Mouse (Mus musculus) 3134 (cell line): ENCODE data around the gene Usp17lc.
"Not testable (repeated sequence)": the region's sequence is repeated elsewhere in the genome, so short reads cannot be mapped to it uniquely, and the experiment has no call there.

Experiments used
- DNase-seq: peaks from one replicate; pipeline ENCODE4 v3.0.0-alpha.2; 2011; ENCODE audit warnings: low spot score; ENCODE audit not compliant: insufficient read length; ENCODE audit errors: extremely low read depth

Gene Usp17lc

GRCm38 (mm10) chr7:103414772-103415171, at the start of gene Usp17lc:
TSS of gene Usp17lc (plus strand) at chr7:103415072.
- not testable (repeated sequence) for DNase-seq

GRCm38 (mm10) chr7:103386077-103386476, 28.8 kb upstream of the Usp17lc start, which contains the start of gene Olfr603:
TSS of gene Olfr603 (minus strand) at chr7:103386177.
- DNase-seq, result no peak

GRCm38 (mm10) chr7:103397758-103398157, 17.1 kb upstream of the Usp17lc start:
- DNase-seq, result no peak

DNA sequence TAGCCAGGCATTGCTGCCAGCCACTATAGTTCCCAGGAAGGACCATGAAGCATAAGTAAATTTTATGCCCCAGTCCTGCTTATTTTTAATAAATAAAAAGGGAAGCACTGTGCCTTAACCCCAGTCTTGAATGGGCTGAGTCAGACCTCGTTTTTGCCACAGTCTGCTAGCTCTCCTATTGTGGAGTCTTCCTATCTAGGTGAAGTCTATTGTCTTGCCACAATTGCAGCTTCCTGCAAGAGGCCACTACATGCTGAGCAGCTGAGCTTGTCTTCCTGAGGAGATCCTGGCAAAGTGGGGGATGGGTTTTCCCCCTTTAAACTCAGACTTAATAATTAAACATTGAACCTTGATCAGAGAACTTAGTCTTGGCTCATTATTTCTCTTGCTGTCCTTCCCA, 15.9 kb upstream of the Usp17lc start:
- no peak for DNase-seq

DNA sequence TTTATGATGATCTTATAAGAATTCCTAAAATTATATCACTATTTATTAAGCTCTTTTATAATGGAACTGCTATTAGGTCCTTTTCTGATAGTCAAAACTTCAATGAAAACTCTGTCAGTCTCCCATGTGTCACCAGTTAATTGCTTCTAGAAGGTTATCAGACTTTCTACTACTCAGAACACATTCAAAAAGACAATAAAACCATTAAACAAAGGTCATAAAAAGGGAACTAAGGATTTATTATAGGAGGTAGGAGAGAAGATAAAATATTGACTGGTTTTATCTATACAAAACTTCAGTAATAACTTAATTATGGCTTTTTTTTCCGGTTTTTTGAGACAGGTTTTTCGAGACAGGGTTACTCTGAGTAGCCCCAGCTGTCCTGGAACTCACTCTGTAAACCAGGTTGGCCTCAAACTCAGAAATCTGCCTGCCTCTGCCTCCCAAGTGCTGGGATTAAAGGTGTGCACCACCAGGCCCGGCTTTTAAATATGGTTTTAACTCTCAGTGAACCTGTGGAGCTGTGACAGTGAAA, 8.3 kb upstream of the Usp17lc start:
- DNase-seq, result not testable (repeated sequence)

GRCm38 (mm10) chr7:103445339-103445738, 30.5 kb downstream of the Usp17lc start, which contains the start of gene Olfr605:
TSS of gene Olfr605 (minus strand) at chr7:103445439.
- DNase-seq, result no peak

DNA sequence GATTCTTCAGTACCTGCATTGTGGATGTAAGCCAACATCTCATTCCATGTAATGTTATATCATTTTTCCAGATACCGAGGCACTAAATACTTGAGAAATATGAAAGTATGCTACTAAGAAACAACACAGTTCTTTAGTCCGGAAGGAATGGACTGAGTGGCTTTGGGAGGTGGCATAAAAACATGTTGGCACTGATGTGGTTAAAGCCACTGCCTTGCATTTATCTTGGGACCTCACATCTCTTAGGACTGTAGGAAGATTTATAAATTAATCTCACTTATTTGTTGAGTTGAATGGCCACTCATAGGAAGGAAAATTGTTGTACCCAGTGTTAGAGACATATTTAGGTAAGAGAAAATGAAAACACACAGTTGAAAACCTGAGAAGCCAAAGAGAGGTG, 33.9 kb downstream of the Usp17lc start, which contains the start of gene Olfr606:
TSS of gene Olfr606 (plus strand) at position 301 of the 400 bp plus-strand sequence.
- no peak for DNase-seq

DNA sequence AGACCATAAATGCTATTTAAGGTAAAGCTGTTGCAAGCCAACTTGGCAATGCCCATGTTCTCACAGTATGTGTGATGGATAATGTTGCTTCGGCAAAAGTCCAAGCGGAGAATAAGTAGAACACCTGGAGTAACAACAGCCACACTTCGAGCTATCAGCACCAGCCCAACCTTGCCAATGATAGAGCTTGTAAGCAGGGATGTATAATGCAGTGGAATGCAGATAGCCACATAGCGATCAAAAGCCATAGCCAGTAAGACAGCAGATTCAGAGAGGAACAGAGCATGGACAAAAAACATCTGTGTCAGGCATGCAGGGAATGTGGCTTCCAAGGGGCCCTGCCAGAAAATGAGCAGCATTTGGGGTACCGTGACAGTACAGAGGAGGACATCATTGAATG, 45.7 kb downstream of the Usp17lc start:
- no peak for DNase-seq
